Mouse (Mus musculus) intestine, embryonic 14.5 days (tissue): Measurements from ENCODE around the gene Disp2. TPM values are rescaled to one million over a fixed set of nuclear protein-coding genes. Genes with fewer than 3 reads are reported as not detected.

Experiments
- polyA plus RNA-seq: library from polyadenylated mRNA; unstranded; fragments of >200 nt; fragmentation: Nextera tagmentation; extraction: Ambion mirVana; gene quantifications from 2 replicates; pipeline ENCODE4 v1.2.1, GENCODE M21; 2014

Disp2 gene
- polyA plus RNA-seq, 1 experiment from 2014 or later, result 2.6 TPM

Other genes starting within 250 kb of the Disp2 start
- 4.9 and 5.0 TPM in 2 replicates for gene Bmf, start 230.0 kb upstream of the Disp2 start, polyA plus RNA-seq
- gene Bub1b, start 181.5 kb upstream of the Disp2 start, polyA plus RNA-seq, result 81.4 and 94.0 TPM in 2 replicates
- gene Pak6, start 116.4 kb upstream of the Disp2 start, polyA plus RNA-seq, result 2.4 and 2.7 TPM in 2 replicates
- gene Ankrd63, start 75.8 kb upstream of the Disp2 start, polyA plus RNA-seq, result 0.19 and 0.20 TPM in 2 replicates
- 1.4 and 1.6 TPM in 2 replicates for gene Plcb2, start 51.3 kb upstream of the Disp2 start, polyA plus RNA-seq
- gene Inafm2, start 34.0 kb upstream of the Disp2 start, polyA plus RNA-seq, result 31.9 and 37.0 TPM in 2 replicates
- 1.2 and 1.4 TPM in 2 replicates for gene Ccdc9b, start 17.1 kb upstream of the Disp2 start, polyA plus RNA-seq
- gene Phgr1, start 7.0 kb upstream of the Disp2 start, polyA plus RNA-seq, result 21.2 and 45.1 TPM in 2 replicates
- 97.9 and 109 TPM in 2 replicates for gene Knstrn, start 34.3 kb downstream of the Disp2 start, polyA plus RNA-seq
- 51.6 and 51.9 TPM in 2 replicates for gene Ivd, start 82.2 kb downstream of the Disp2 start, polyA plus RNA-seq
- 0.93 and 1.7 TPM in 2 replicates for gene Bahd1, start 120.7 kb downstream of the Disp2 start, polyA plus RNA-seq
- 32.2 and 32.7 TPM in 2 replicates for gene Chst14, start 146.8 kb downstream of the Disp2 start, polyA plus RNA-seq
- 20.9 and 21.0 TPM in 2 replicates for gene Ccdc32, start 249.7 kb downstream of the Disp2 start, polyA plus RNA-seq